Mouse (Mus musculus) layer of hippocampus, adult 6 months (tissue): ENCODE measurements around the gene Rnaseh1. TPM values are rescaled to one million over a fixed set of nuclear protein-coding genes. Genes with fewer than 3 reads are reported as not detected.

Source experiments
- long read RNA-seq, 2 experiments: library from polyadenylated mRNA; unstranded; transcript quantifications; one replicate each; pipeline ENCODE4 v2.0.0; 2019 to 2020
- microRNA-seq: library from miRNA; unstranded; fragments of <30 nt; microRNA quantifications from one replicate; pipeline ENCODE4 v1.2.0, GENCODE M21; 2020
- polyA plus RNA-seq: library from polyadenylated mRNA; unstranded; fragments of <200 nt; fragmentation: Nextera tagmentation; gene quantifications from 2 replicates; pipeline ENCODE4 v1.2.3, GENCODE M21; 2021

Rnaseh1 gene
- 9.1 and 12.3 TPM in 2 replicates for polyA plus RNA-seq
- long read RNA-seq, experiment 1, transcript Rnaseh1-201 (8 exons, 1,455 nt), result major isoform, 18 of 19 reads
- long read RNA-seq, experiment 1, partial matches to known transcripts, result 0 of 19 reads
- long read RNA-seq, experiment 1, other reads (novel, unspliced or antisense), result 1 of 19 reads
- long read RNA-seq, experiment 2, transcript Rnaseh1-201 (8 exons, 1,455 nt), result major isoform, 55 of 65 reads
- long read RNA-seq, experiment 2, partial matches to known transcripts, result 1 of 65 reads
- long read RNA-seq, experiment 2, other reads (novel, unspliced or antisense), result 9 of 65 reads

GRCm38 (mm10) chr12:28649141-28650110, at the start of gene Rnaseh1:
Gene Rnaseh1 (plus strand): TSS chr12:28649602.

GRCm38 (mm10) chr12:28623195-28623594, 26.2 kb upstream of the Rnaseh1 start, which contains the start of gene Colec11:
Gene Colec11 (minus strand): TSS chr12:28623377.

GRCm38 (mm10) chr12:28635535-28636476, 13.6 kb upstream of the Rnaseh1 start, which contains the start of gene Rps7:
Gene Rps7 (minus strand): TSS chr12:28635953.

GRCm38 (mm10) chr12:28675121-28675924, 25.9 kb downstream of the Rnaseh1 start, which contains the start of gene Adi1:
Gene Adi1 (plus strand): TSS chr12:28675231.

Small RNAs within 50 kb of the gene (microRNA-seq; reads per million reads assigned to microRNA genes)
- gene Mir6937, result not detected

Other genes with a start within 250 kb of the Rnaseh1 start
- gene Dcdc2c, start 97.2 kb upstream of the Rnaseh1 start, polyA plus RNA-seq, result not detected in 2 replicates
- gene Allc, start 67.1 kb upstream of the Rnaseh1 start, polyA plus RNA-seq, result 0.13 and 0.20 TPM in 2 replicates
- 0.59 and 1.0 TPM in 2 replicates for gene Colec11, start 26.2 kb upstream of the Rnaseh1 start, polyA plus RNA-seq
- gene Rps7, start 13.6 kb upstream of the Rnaseh1 start, polyA plus RNA-seq, result 1,199 and 1,324 TPM in 2 replicates
- 65.2 and 74.0 TPM in 2 replicates for gene Adi1, start 25.6 kb downstream of the Rnaseh1 start, polyA plus RNA-seq
- 36.6 and 37.7 TPM in 2 replicates for gene Trappc12, start 100.9 kb downstream of the Rnaseh1 start, polyA plus RNA-seq
- gene Eipr1, start 102.2 kb downstream of the Rnaseh1 start, polyA plus RNA-seq, result 66.0 and 69.0 TPM in 2 replicates